Mouse (Mus musculus): ENCODE measurements at regions not wholly inside any gene's neighbourhood (a gene's known extent, or its start where the extent isn't known, plus 50 kb on each side); places are given as distances from the start of the nearest gene placed in this dataset.
A peak's percentile ranks its signal among the peaks of the same experiment; 100 is the strongest.

DNA sequence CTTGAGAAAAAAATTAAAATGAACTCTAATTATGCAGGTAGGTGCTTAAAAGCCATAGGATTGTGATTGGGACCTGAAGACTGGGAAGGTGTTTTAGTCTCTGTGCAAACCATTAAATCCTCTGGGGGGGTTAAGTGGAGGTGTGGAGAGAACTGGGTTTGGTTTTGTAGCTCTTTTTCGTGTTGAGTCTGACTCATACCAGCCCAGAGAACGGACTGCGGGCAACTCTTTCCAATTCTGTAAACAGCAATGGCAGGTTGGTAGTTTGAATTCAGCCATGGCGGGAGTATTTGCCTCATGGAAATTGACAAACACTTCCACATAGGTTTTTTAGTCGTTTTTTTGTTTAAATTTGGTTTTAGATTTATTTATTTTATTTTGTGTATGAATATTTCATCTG lies 77.7 kb upstream of the Ahctf1 start:
- Histone ChIP-seq H3K79me2 (ENCODE audit: control insufficient read depth, insufficient read depth, low read length, poor library complexity) (no peaks in the 10 kb centered on the region), H3K9ac (ENCODE audit: control insufficient read depth, low read depth, low read length, poor library complexity, severe bottlenecking) (no peak overlapping the region), H3K36me3 (ENCODE audit: control insufficient read depth in 1 of 2, insufficient read depth in 2 of 2, low read length in 2 of 2) (no peaks in the 10 kb centered on the region), H3K4me3 (ENCODE audit: control insufficient read depth in 1 of 2, insufficient read depth in 1 of 2, low read depth in 2 of 2, low read length in 2 of 2) (no peak overlapping the region), H3K27me3 (ENCODE audit: control insufficient read depth in 1 of 2, insufficient read depth in 2 of 2, low read length in 2 of 2) (peaks cover 0 to 1% of the 10 kb centered on the region in 2 experiments; a peak in 3 of 4 replicates), H3K9me3 (replicated peaks; ENCODE audit: insufficient read depth, low read length) (no peaks in the 10 kb centered on the region), H3K4me1 (ENCODE audit: control insufficient read depth in 1 of 2, insufficient read depth in 2 of 2, low read length in 2 of 2) (no peaks in the 10 kb centered on the region), H3K27ac (ENCODE audit: control insufficient read depth, low read depth, low read length) (no peak overlapping the region)
- TF ChIP-seq MAZ (IDR thresholded peaks at IDR 0.05; ENCODE audit: low read depth, low read length) (no peak), MYB (IDR thresholded peaks at IDR 0.05; ENCODE audit: low read depth, low read length) (no peak)
- DNase-seq (ENCODE audit: low read depth, low spot score) = no peak

DNA sequence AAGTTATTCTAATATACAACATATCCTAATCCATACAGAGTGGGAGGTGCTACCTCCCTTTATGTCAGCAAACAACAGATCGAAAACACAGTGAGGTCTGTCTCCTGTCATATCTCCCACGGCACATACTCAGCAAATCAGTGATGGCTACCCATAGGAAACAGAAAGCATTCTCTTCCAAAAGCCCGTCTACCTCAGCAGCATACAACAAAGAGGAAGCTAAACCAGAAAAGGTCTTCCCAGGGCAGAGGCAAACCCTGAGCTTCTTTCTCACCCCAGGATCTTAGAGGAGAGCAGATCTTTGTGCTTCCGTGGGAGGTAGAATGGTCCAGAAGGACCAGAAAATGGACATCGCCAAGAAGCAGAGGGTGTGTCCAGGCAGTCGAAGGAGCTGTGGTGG lies 74.4 kb upstream of the Ahctf1 start:
- H3K36me3 ChIP-seq (ENCODE audit: control insufficient read depth in 1 of 2, insufficient read depth in 2 of 2, low read length in 2 of 2) = no peaks in the 10 kb centered on the region

DNA sequence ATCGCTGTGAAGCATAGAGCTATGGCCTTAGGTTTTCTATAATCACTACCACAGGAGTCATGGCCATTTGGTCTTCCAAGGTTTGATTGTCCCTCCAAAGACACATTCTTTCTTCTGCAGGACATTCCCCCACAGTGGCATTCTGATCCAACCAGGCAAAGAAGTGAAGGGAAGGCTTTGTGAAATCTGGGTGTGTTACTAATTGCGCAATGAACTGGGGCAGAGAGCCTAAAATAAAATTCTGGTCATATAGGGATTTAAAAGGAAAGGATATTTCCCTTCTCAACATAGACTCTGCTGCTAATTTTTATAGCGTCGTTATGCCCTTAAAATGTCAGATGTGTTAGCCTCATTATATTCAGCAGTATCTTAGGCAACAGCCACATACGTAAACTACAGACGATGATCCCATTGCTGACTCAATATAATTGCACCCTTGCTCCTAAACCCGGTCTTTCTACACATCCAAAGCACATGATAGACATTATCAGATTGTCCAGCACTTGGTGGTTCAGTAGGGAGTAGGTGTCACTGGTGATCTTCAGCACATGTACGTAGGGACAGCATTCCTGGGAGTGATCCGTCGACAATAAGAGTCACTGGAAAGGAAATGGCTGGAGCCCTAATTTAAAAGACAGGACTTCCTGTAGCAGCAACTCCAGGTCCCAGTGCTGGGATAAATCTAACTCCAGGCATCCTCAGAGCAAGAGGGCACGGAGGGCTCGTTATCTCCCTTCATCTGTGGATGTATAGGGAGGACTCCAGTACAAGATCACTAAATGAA lies 70.5 kb upstream of the Ahctf1 start:
- Histone ChIP-seq H3K9ac (ENCODE audit: control insufficient read depth, low read depth, low read length, poor library complexity, severe bottlenecking) (no peak overlapping the region), H3K27me3 (ENCODE audit: control insufficient read depth in 1 of 2, insufficient read depth in 2 of 2, low read length in 2 of 2) (peaks cover 0 to 2% of the 10 kb centered on the region in 2 experiments; a peak in 1 of 4 replicates), H3K36me3 (ENCODE audit: control insufficient read depth in 1 of 2, insufficient read depth in 2 of 2, low read length in 2 of 2) (no peaks in the 10 kb centered on the region), H3K4me1 (ENCODE audit: control insufficient read depth in 1 of 2, insufficient read depth in 2 of 2, low read length in 2 of 2) (no peaks in the 10 kb centered on the region), H3K9me3 (replicated peaks; ENCODE audit: insufficient read depth, low read length) (no peaks in the 10 kb centered on the region), H3K79me2 (ENCODE audit: control insufficient read depth, insufficient read depth, low read length, poor library complexity) (no peaks in the 10 kb centered on the region), H3K27ac (ENCODE audit: control insufficient read depth, low read depth, low read length) (no peak overlapping the region), H3K4me3 (ENCODE audit: control insufficient read depth in 1 of 2, insufficient read depth in 1 of 2, low read depth in 2 of 2, low read length in 2 of 2) (no peak overlapping the region)
- no peak for DNase-seq (ENCODE audit: low read depth, low spot score)
- TF ChIP-seq ZNF384 (IDR thresholded peaks at IDR 0.05; ENCODE audit: low read depth, low read length) (no peak), ETS1 (IDR thresholded peaks at IDR 0.05; ENCODE audit: low read depth, low read length) (no peak), ELF1 (IDR thresholded peaks at IDR 0.05; ENCODE audit: low read depth, low read length) (no peak), NRF1 (IDR thresholded peaks at IDR 0.05; ENCODE audit: insufficient read depth, low read depth, low read length, poor library complexity, severe bottlenecking) (no peak), ZC3H11A (IDR thresholded peaks at IDR 0.05; ENCODE audit: low read depth, low read length) (no peak)

More for the DNA sequence above, 74.4 kb upstream of the Ahctf1 start:
- H3K79me2 ChIP-seq (ENCODE audit: control insufficient read depth, insufficient read depth, low read length, poor library complexity) = no peaks in the 10 kb centered on the region
- TF ChIP-seq SIN3A (IDR thresholded peaks at IDR 0.05; ENCODE audit: low read length) = no peak
- no peak for TF ChIP-seq BHLHE40 (IDR thresholded peaks at IDR 0.05; ENCODE audit: borderline replicate concordance, low read depth, low read length)
- no peak for TF ChIP-seq RCOR1 (IDR thresholded peaks at IDR 0.05; ENCODE audit: low read depth, low read length)
- TF ChIP-seq CHD2 (IDR thresholded peaks at IDR 0.05; ENCODE audit: low read length) = no peak
- no peak for TF ChIP-seq ZMIZ1 (IDR thresholded peaks at IDR 0.05; ENCODE audit: low read depth, low read length)
- TF ChIP-seq CHD1 (IDR thresholded peaks at IDR 0.05; ENCODE audit: low read depth, low read length) = no peak
- TF ChIP-seq UBTF (IDR thresholded peaks at IDR 0.05; ENCODE audit: borderline replicate concordance, insufficient read depth, low read depth, low read length) = no peak
- TF ChIP-seq MAX (IDR thresholded peaks at IDR 0.05; ENCODE audit: low read length) = no peak
- no peak for TF ChIP-seq ELF1 (IDR thresholded peaks at IDR 0.05; ENCODE audit: low read depth, low read length)
- TF ChIP-seq NELFE (IDR thresholded peaks at IDR 0.05; ENCODE audit: low read depth, low read length) = no peak
- TF ChIP-seq TBP (IDR thresholded peaks at IDR 0.05; ENCODE audit: low read depth, low read length) = no peak
- TF ChIP-seq HCFC1 (IDR thresholded peaks at IDR 0.05; ENCODE audit: low read depth, low read length) = no peak
- TF ChIP-seq GATA1 (IDR thresholded peaks at IDR 0.05; ENCODE audit: low read depth, low read length) = no peak
- no peak for TF ChIP-seq GABPA (IDR thresholded peaks at IDR 0.05; ENCODE audit: low read depth, low read length)
- no peak for TF ChIP-seq ZKSCAN1 (IDR thresholded peaks at IDR 0.05; ENCODE audit: low read depth, low read length)
- TF ChIP-seq E2F4 (IDR thresholded peaks at IDR 0.05; ENCODE audit: borderline replicate concordance, low read depth, low read length) = no peak
- TF ChIP-seq SMC3 (IDR thresholded peaks at IDR 0.05; ENCODE audit: low read depth, low read length) = no peak
- no peak for TF ChIP-seq ZNF384 (IDR thresholded peaks at IDR 0.05; ENCODE audit: low read depth, low read length)
- H3K4me1 ChIP-seq (ENCODE audit: control insufficient read depth in 1 of 2, insufficient read depth in 2 of 2, low read length in 2 of 2) = no peaks in the 10 kb centered on the region
- H3K4me3 ChIP-seq (ENCODE audit: control insufficient read depth in 1 of 2, insufficient read depth in 1 of 2, low read depth in 2 of 2, low read length in 2 of 2) = no peak overlapping the region
- H3K27me3 ChIP-seq (ENCODE audit: control insufficient read depth in 1 of 2, insufficient read depth in 2 of 2, low read length in 2 of 2) = peaks cover 0 to 1% of the 10 kb centered on the region in 2 experiments; a peak in 3 of 4 replicates
- no peak overlapping the region for H3K27ac ChIP-seq (ENCODE audit: control insufficient read depth, low read depth, low read length)
- H3K9me3 ChIP-seq (replicated peaks; ENCODE audit: insufficient read depth, low read length) = no peaks in the 10 kb centered on the region
- H3K9ac ChIP-seq (ENCODE audit: control insufficient read depth, low read depth, low read length, poor library complexity, severe bottlenecking) = no peak overlapping the region
- DNase-seq (ENCODE audit: low read depth, low spot score) = peak; percentile 20

Measured in MEL (cell line).